Mouse (Mus musculus) forebrain, embryonic 12.5 days (tissue): ENCODE data around the gene Chst11. TPM values are rescaled to one million over a fixed set of nuclear protein-coding genes. Genes with fewer than 3 reads are reported as not detected.
A peak's percentile ranks its signal among the peaks of the same experiment; 100 is the strongest.
"Not testable (repeated sequence)": the region's sequence is repeated elsewhere in the genome, so short reads cannot be mapped to it uniquely, and the experiment has no call there.

Source experiments
- ATAC-seq: fragments of 200-750 bp; cut with Nextera tagmentation; 2 replicates; pipeline ENCODE4 v1.8.0; 2017; ENCODE audit warnings: moderate TSS enrichment; ENCODE audit not compliant: low FRiP score
- H3K27ac ChIP-seq: fragments of 300-500 bp; sonication (generic); 2 replicates; pipeline ENCODE4 v1.5.1; 2016; ENCODE audit warnings: mild to moderate bottlenecking
- H3K27me3 ChIP-seq: fragments of 300-500 bp; sonication (generic); 2 replicates; pipeline ENCODE4 v1.6.1; 2016; ENCODE audit warnings: mild to moderate bottlenecking
- H3K36me3 ChIP-seq: fragments of 300-500 bp; sonication (generic); replicated peaks from 2 replicates; pipeline ENCODE4 v1.6.1; 2016; ENCODE audit warnings: mild to moderate bottlenecking
- H3K4me1 ChIP-seq: fragments of 300-500 bp; sonication (generic); 2 replicates; pipeline ENCODE4 v1.6.1; 2016
- H3K4me2 ChIP-seq: fragments of 300-500 bp; sonication (generic); 2 replicates; pipeline ENCODE4 v1.6.1; 2016; ENCODE audit warnings: mild to moderate bottlenecking, moderate library complexity
- H3K4me3 ChIP-seq: fragments of 300-500 bp; sonication (generic); replicated peaks from 2 replicates; pipeline ENCODE4 v1.5.1; 2016; ENCODE audit warnings: mild to moderate bottlenecking
- H3K9ac ChIP-seq: fragments of 300-500 bp; sonication (generic); 2 replicates; pipeline ENCODE4 v1.6.1; 2016; ENCODE audit warnings: mild to moderate bottlenecking
- H3K9me3 ChIP-seq: fragments of 300-500 bp; sonication (generic); 2 replicates; pipeline ENCODE4 v1.6.1; 2016
- WGBS: fragments of 180-500 bp; shearing (Covaris S2); methylation state at CpG from one replicate; pipeline ENCODE4 v1.1.7; 2016; 5-methylcytosine and 5-hydroxymethylcytosine counted together
- polyA plus RNA-seq: library from polyadenylated mRNA; unstranded; fragments of >200 nt; fragmentation: Nextera tagmentation; extraction: Ambion mirVana; gene quantifications from 2 replicates; pipeline ENCODE4 v1.2.1, GENCODE M21; 2016

Gene Chst11
- polyA plus RNA-seq, 1 experiment from 2014 or later: 2.6 TPM

DNA sequence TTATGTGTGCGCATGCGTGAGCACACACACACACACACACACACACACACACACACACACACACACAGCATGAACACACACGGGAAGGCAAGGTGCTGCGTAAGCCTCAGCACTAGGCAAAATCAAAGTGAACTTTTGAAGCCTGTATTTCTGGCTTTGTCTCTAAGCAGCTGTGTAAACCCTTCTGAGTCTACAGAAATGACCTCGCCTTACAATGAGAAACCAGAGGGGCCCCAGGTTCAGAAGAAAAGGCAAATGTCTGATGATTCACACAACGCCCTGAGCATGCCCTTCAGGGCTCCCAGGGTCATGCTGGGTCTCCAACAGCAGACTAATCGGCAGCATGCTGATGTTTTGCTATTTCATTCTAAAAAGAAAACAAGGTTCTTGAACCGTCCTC is 122.1 kb downstream of the Chst11 start:
- H3K4me3 ChIP-seq: no peak overlapping the region
- H3K27me3 ChIP-seq: no peaks in the 10 kb centered on the region
- no peak overlapping the region for H3K4me2 ChIP-seq
- no peak for ATAC-seq
- peaks cover 68% of the 10 kb centered on the region for H3K4me1 ChIP-seq
- 31% methylated on average over 8 of the region's 8 CpGs for WGBS
- peak overlapping the region; percentile 88 for H3K27ac ChIP-seq
- no peaks in the 10 kb centered on the region for H3K36me3 ChIP-seq
- H3K9me3 ChIP-seq: no peaks in the 10 kb centered on the region
- H3K9ac ChIP-seq: no peak overlapping the region

GRCm38 (mm10) chr10:83107921-83108738 is 122.8 kb downstream of the Chst11 start:
- Histone ChIP-seq H3K4me3 (no peak overlapping the region), H3K4me2 (no peak overlapping the region), H3K9ac (no peak overlapping the region), H3K4me1 (peaks cover 68% of the 10 kb centered on the region), H3K9me3 (no peaks in the 10 kb centered on the region), H3K36me3 (no peaks in the 10 kb centered on the region), H3K27me3 (no peaks in the 10 kb centered on the region), H3K27ac (peak overlapping the region; percentile 62)
- ATAC-seq: no peak
- WGBS: 28% methylated on average over 21 of the region's 21 CpGs

GRCm38 (mm10) chr10:83108946-83109345 is 123.6 kb downstream of the Chst11 start:
- Histone ChIP-seq H3K27me3 (no peaks in the 10 kb centered on the region), H3K4me1 (peaks cover 60% of the 10 kb centered on the region), H3K27ac (no peak overlapping the region)

GRCm38 (mm10) chr10:83111046-83111445 is 125.7 kb downstream of the Chst11 start:
- ATAC-seq: no peak

More at GRCm38 (mm10) chr10:83108946-83109345, 123.6 kb downstream of the Chst11 start:
- Histone ChIP-seq H3K9me3 (no peaks in the 10 kb centered on the region), H3K4me3 (no peak overlapping the region), H3K36me3 (no peaks in the 10 kb centered on the region), H3K9ac (no peak overlapping the region), H3K4me2 (no peak overlapping the region)
- WGBS: 94% methylated on average over 6 of the region's 6 CpGs
- no peak for ATAC-seq

DNA sequence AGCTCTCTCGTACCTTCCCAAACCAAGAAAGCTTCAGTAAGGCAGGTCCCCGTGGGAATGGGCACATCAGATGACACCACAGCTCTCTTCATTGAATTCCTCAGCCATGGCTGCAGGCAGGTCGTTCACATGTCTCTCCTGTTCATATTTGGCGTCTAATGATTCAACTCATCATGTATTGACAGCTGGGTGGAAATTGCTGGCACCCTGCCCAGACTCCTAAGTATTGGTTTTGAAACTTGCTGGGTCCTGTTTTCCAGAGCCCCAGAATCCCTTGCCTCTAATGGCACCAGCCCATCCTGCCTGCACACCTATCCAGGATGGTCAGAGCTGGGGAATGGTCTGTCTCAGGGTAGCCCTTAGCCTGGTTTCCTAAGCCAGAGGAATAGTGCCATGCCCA is 127.0 kb downstream of the Chst11 start:
- no peaks in the 10 kb centered on the region for H3K36me3 ChIP-seq
- no peaks in the 10 kb centered on the region for H3K9me3 ChIP-seq
- H3K27ac ChIP-seq: no peak overlapping the region
- H3K4me2 ChIP-seq: no peak overlapping the region
- H3K9ac ChIP-seq: no peak overlapping the region
- no peak overlapping the region for H3K4me3 ChIP-seq
- H3K4me1 ChIP-seq: peaks cover 34% of the 10 kb centered on the region
- WGBS: 75% methylated on average over 4 of the region's 4 CpGs
- H3K27me3 ChIP-seq: no peaks in the 10 kb centered on the region
- ATAC-seq: no peak

More at GRCm38 (mm10) chr10:83111046-83111445, 125.7 kb downstream of the Chst11 start:
- Histone ChIP-seq H3K9ac (no peak overlapping the region), H3K36me3 (no peaks in the 10 kb centered on the region), H3K4me2 (no peak overlapping the region), H3K9me3 (no peaks in the 10 kb centered on the region), H3K27ac (no peak overlapping the region), H3K4me3 (no peak overlapping the region), H3K4me1 (peaks cover 39% of the 10 kb centered on the region), H3K27me3 (no peaks in the 10 kb centered on the region)
- WGBS: 90% methylated on average over 6 of the region's 6 CpGs

DNA sequence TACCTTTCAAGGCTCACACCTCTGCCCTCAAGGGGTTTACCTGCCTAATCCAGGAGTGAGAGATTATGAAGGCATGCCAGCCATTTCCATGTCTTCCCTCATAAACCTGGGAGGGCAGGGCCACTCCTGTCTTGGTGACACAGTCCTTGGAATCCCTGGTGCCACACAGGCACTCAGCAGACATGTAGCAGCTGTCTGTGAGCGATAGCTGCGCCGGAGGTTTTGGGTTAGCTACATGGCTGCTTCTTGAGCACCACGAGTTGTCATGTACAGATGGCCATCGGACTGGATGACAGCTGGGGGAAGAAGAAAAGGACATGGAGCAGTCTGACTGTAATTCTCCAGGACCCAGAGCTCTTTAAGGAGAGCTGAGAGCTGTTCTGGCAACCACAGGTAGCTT is 129.3 kb downstream of the Chst11 start:
- Histone ChIP-seq H3K4me3 (no peak overlapping the region), H3K4me2 (no peak overlapping the region), H3K9me3 (no peaks in the 10 kb centered on the region), H3K27ac (no peak overlapping the region), H3K9ac (no peak overlapping the region), H3K36me3 (no peaks in the 10 kb centered on the region), H3K27me3 (no peaks in the 10 kb centered on the region), H3K4me1 (peaks cover 27% of the 10 kb centered on the region)
- no peak for ATAC-seq
- 89% methylated on average over 5 of the region's 5 CpGs for WGBS

- ATAC-seq: no peak
- no peak overlapping the region for H3K4me3 ChIP-seq
- H3K36me3 ChIP-seq: no peaks in the 10 kb centered on the region
- no peaks in the 10 kb centered on the region for H3K27me3 ChIP-seq
- peaks cover 27% of the 10 kb centered on the region for H3K4me1 ChIP-seq
- no peak overlapping the region for H3K4me2 ChIP-seq
- no peak overlapping the region for H3K27ac ChIP-seq
- 50% methylated on average over 11 of the region's 11 CpGs for WGBS
- H3K9me3 ChIP-seq: no peaks in the 10 kb centered on the region
- no peak overlapping the region for H3K9ac ChIP-seq
Measured at GRCm38 (mm10) chr10:83116889-83117288, 131.6 kb downstream of the Chst11 start.

- H3K27ac ChIP-seq: no peak overlapping the region
- no peak overlapping the region for H3K4me3 ChIP-seq
- WGBS: 89% methylated on average over 6 of the region's 6 CpGs
- H3K9ac ChIP-seq: no peak overlapping the region
- no peaks in the 10 kb centered on the region for H3K9me3 ChIP-seq
- peaks cover 21% of the 10 kb centered on the region for H3K4me1 ChIP-seq
- no peak overlapping the region for H3K4me2 ChIP-seq
- no peak for ATAC-seq
- H3K36me3 ChIP-seq: no peaks in the 10 kb centered on the region
- no peaks in the 10 kb centered on the region for H3K27me3 ChIP-seq
Measured at GRCm38 (mm10) chr10:83117851-83118250, 132.6 kb downstream of the Chst11 start.

- ATAC-seq: no peak
- H3K4me3 ChIP-seq: no peak overlapping the region
- H3K4me1 ChIP-seq: peaks cover 19% of the 10 kb centered on the region
- 65% methylated on average over 3 of the region's 3 CpGs for WGBS
- no peak overlapping the region for H3K9ac ChIP-seq
- no peaks in the 10 kb centered on the region for H3K36me3 ChIP-seq
- H3K27me3 ChIP-seq: no peaks in the 10 kb centered on the region
- H3K27ac ChIP-seq: no peak overlapping the region
- H3K9me3 ChIP-seq: no peaks in the 10 kb centered on the region
- H3K4me2 ChIP-seq: no peak overlapping the region
Measured at GRCm38 (mm10) chr10:83118613-83119012, 133.3 kb downstream of the Chst11 start.

DNA sequence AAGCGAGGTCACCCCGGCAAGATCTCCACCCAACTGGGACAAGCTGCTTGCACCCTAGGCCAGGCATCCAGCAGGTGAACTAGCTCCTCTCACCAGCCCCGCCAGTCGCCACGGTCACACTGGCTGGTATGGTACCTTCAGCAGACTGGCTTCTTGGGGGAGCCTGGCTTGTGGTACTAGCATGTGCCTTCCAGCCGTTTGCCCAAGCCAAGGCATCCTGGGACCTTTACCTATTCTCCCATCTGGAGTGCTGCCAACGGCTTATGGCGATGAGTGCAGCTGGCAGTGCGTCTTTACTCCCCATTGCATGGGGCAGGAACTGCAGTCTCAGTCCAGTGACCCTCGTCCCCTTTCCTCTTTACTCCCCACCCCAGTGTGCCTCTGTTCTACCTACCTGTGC is 133.7 kb downstream of the Chst11 start:
- H3K27ac ChIP-seq: no peak overlapping the region
- 77% methylated on average over 10 of the region's 10 CpGs for WGBS
- no peak for ATAC-seq
- H3K4me3 ChIP-seq: no peak overlapping the region
- H3K36me3 ChIP-seq: no peaks in the 10 kb centered on the region
- H3K9ac ChIP-seq: no peak overlapping the region
- H3K4me1 ChIP-seq: peaks cover 19% of the 10 kb centered on the region
- no peaks in the 10 kb centered on the region for H3K9me3 ChIP-seq
- no peak overlapping the region for H3K4me2 ChIP-seq
- no peaks in the 10 kb centered on the region for H3K27me3 ChIP-seq

GRCm38 (mm10) chr10:83119461-83119860 is 134.2 kb downstream of the Chst11 start:
- H3K4me1 ChIP-seq: peaks cover 19% of the 10 kb centered on the region
- 91% methylated on average over 8 of the region's 8 CpGs for WGBS

GRCm38 (mm10) chr10:83119909-83120308 is 134.6 kb downstream of the Chst11 start:
- Histone ChIP-seq H3K27ac (no peak overlapping the region), H3K4me2 (no peak overlapping the region), H3K4me1 (peaks cover 19% of the 10 kb centered on the region), H3K9ac (no peak overlapping the region), H3K4me3 (no peak overlapping the region), H3K9me3 (no peaks in the 10 kb centered on the region), H3K27me3 (no peaks in the 10 kb centered on the region), H3K36me3 (no peaks in the 10 kb centered on the region)
- ATAC-seq: no peak
- WGBS: 79% methylated on average over 9 of the region's 9 CpGs

More at GRCm38 (mm10) chr10:83119461-83119860, 134.2 kb downstream of the Chst11 start:
- H3K4me3 ChIP-seq, H3K9ac ChIP-seq, ATAC-seq, H3K36me3 ChIP-seq, H3K9me3 ChIP-seq, H3K27ac ChIP-seq, H3K27me3 ChIP-seq, H3K4me2 ChIP-seq: not testable (repeated sequence)

GRCm38 (mm10) chr10:83120938-83121337 is 135.6 kb downstream of the Chst11 start:
- H3K9me3 ChIP-seq: no peaks in the 10 kb centered on the region
- no peak overlapping the region for H3K4me3 ChIP-seq
- no peaks in the 10 kb centered on the region for H3K36me3 ChIP-seq
- ATAC-seq: no peak
- H3K27ac ChIP-seq: no peak overlapping the region
- H3K4me2 ChIP-seq: no peak overlapping the region
- no peaks in the 10 kb centered on the region for H3K27me3 ChIP-seq
- H3K9ac ChIP-seq: no peak overlapping the region
- peaks cover 19% of the 10 kb centered on the region for H3K4me1 ChIP-seq
- WGBS: 94% methylated on average over 4 of the region's 4 CpGs
